Mouse (Mus musculus) lung, postnatal 0 days (tissue): Measurements from ENCODE around the gene Ntn5. TPM values are rescaled to one million over a fixed set of nuclear protein-coding genes. Genes with fewer than 3 reads are reported as not detected.
"Not testable (repeated sequence)": the region's sequence is repeated elsewhere in the genome, so short reads cannot be mapped to it uniquely, and the experiment has no call there.

Source experiments
- ATAC-seq: fragments of 200-750 bp; cut with Nextera tagmentation; 2 replicates; pipeline ENCODE4 v1.8.0; 2017; ENCODE audit warnings: moderate library complexity
- DNase-seq: peaks from one replicate; pipeline ENCODE4 v3.0.0-alpha.2; 2016; ENCODE audit warnings: low spot score
- H3K27ac ChIP-seq: fragments of 300-500 bp; sonication (generic); 2 replicates; pipeline ENCODE4 v1.5.1; 2014; ENCODE audit warnings: antibody characterized with exemption, mild to moderate bottlenecking, low read length, mixed read lengths
- H3K27me3 ChIP-seq: fragments of 300-500 bp; sonication (generic); replicated peaks from 2 replicates; pipeline ENCODE4 v1.6.1; 2014; ENCODE audit warnings: low read length, mixed read lengths; ENCODE audit not compliant: insufficient read depth
- H3K36me3 ChIP-seq: fragments of 300-500 bp; sonication (generic); 2 replicates; pipeline ENCODE4 v1.6.1; 2014; ENCODE audit warnings: low read length, mixed read lengths; ENCODE audit not compliant: insufficient read depth
- H3K4me1 ChIP-seq: fragments of 300-500 bp; sonication (generic); 2 replicates; pipeline ENCODE4 v1.6.1; 2014; ENCODE audit warnings: antibody characterized with exemption, low read depth, low read length, mixed read lengths; ENCODE audit not compliant: insufficient read depth
- H3K4me2 ChIP-seq: fragments of 300-500 bp; sonication (generic); replicated peaks from 2 replicates; pipeline ENCODE4 v1.6.1; 2014; ENCODE audit warnings: low read depth, mild to moderate bottlenecking, low read length, moderate library complexity, mixed read lengths
- H3K4me3 ChIP-seq: fragments of 300-500 bp; sonication (generic); 2 replicates; pipeline ENCODE4 v1.5.1; 2014; ENCODE audit warnings: low read depth, low read length
- H3K9ac ChIP-seq: fragments of 300-500 bp; sonication (generic); replicated peaks from 2 replicates; pipeline ENCODE4 v1.6.1; 2014; ENCODE audit warnings: low read depth, mild to moderate bottlenecking
- H3K9me3 ChIP-seq: fragments of 300-500 bp; sonication (generic); 2 replicates; pipeline ENCODE4 v1.6.1; 2016; ENCODE audit warnings: low read length, mixed read lengths
- CTCF ChIP-seq: IDR thresholded peaks from 2 replicates; pipeline ENCODE4 v1.5.1; 2016; ENCODE audit warnings: antibody characterized with exemption, mild to moderate bottlenecking
- EP300 ChIP-seq: IDR thresholded peaks from 2 replicates; pipeline ENCODE4 v1.6.1; 2016; ENCODE audit warnings: antibody characterized with exemption, mild to moderate bottlenecking, control low read depth
- WGBS: fragments of 180-500 bp; shearing (Covaris S2); extraction: QIAGEN DNeasy Blood & Tissue Kit; methylation state at CpG from one replicate; pipeline ENCODE4 v1.1.7; 2014; 5-methylcytosine and 5-hydroxymethylcytosine counted together
- polyA plus RNA-seq: library from polyadenylated mRNA; unstranded; fragments of >200 nt; fragmentation: Nextera tagmentation; extraction: Ambion mirVana; gene quantifications from 2 replicates; pipeline ENCODE4 v1.2.1, GENCODE M21; 2015

The Ntn5 gene
- polyA plus RNA-seq, 1 experiment from 2014 or later = 2.4 TPM

- Histone ChIP-seq H3K4me2 (peak overlapping the region; percentile 42), H3K4me3 (no peak overlapping the region), H3K36me3 (no peaks in the 10 kb centered on the region), H3K27ac (0 out of 2 replicates have a peak overlapping the region, but pooled peaks have one; percentile 0), H3K9ac (no peak overlapping the region), H3K4me1 (no peaks in the 10 kb centered on the region), H3K9me3 (no peaks in the 10 kb centered on the region), H3K27me3 (no peaks in the 10 kb centered on the region)
- DNase-seq = peak; percentile 56
- no peak for TF ChIP-seq EP300
- TF ChIP-seq CTCF = no peak
- peak; percentile 43 for ATAC-seq
- WGBS = 23% methylated on average over 17 of the region's 17 CpGs
Observed at GRCm38 (mm10) chr7:45654424-45655047, 29.3 kb upstream of the Ntn5 start.

GRCm38 (mm10) chr7:45660746-45661478 lies 22.9 kb upstream of the Ntn5 start:
- Histone ChIP-seq H3K4me3 (no peak overlapping the region), H3K9me3 (no peaks in the 10 kb centered on the region), H3K4me2 (no peak overlapping the region), H3K27ac (no peak overlapping the region), H3K27me3 (no peaks in the 10 kb centered on the region), H3K36me3 (no peaks in the 10 kb centered on the region), H3K9ac (no peak overlapping the region), H3K4me1 (peaks cover 3% of the 10 kb centered on the region; the same call in 1 of the 2 replicates)
- DNase-seq = no peak
- TF ChIP-seq EP300 (no peak), CTCF (no peak)
- 69% methylated on average over 11 of the region's 11 CpGs for WGBS
- no peak for ATAC-seq

DNA sequence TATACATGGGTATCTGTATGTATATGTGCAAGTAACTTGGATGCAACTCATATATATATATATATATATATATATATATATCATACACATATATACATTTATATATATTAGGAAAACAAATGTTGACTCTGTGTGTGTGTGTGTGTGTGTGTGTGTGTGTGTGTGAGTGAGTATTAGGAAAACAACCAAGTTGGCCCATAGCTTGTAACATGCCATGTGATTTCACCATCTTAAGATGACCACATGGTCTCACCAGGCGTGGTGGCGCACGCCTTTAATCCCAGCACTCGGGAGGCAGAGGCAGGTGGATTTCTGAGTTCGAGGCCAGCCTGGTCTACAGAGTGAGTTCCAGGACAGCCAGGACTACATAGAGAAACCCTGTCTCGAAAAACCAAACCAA lies 22.1 kb upstream of the Ntn5 start:
- not testable (repeated sequence) for H3K36me3 ChIP-seq, ATAC-seq, H3K4me1 ChIP-seq, H3K4me3 ChIP-seq, H3K27me3 ChIP-seq, DNase-seq, H3K4me2 ChIP-seq, H3K9me3 ChIP-seq, H3K27ac ChIP-seq, H3K9ac ChIP-seq
- 93% methylated on average over 5 of the region's 6 CpGs for WGBS

DNA sequence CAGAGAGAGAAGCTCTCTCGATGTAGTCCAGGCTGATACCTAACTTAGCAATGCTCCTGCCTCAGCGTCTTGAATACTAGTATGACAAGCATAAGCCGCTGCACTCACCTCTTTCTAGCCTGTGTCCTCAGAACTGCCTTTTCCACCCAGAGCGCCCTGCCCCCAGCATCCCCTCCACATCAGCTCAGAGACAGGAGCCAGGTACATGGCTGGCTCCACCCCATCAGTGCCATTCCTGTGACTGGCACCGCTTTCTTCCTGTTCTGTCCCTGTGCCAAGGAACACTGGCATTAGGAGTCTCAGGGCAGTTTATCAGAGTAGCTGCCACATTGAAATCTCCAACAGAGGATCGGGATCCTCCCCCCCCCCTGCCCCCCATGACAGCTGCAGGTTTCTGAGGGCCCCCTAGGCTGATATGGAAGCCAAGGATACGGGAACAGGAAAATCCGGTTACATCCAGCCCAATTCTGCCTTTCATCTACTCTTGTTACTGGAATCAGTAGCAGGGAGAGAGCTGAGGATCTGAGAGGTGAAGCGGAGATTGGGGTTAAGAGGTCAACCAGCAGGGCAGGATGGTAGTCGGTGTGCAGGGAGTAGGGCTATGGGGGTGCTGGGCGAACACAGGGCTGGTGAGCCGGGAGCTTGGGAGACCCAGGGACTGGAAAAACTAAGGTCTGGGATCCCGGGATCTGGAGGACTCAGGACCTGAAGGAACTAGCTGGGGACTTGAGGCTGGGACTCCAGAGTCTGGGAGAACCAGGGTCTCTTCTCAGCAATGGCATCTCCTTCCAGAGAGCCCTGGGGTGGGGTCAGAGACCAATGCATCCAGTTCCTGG lies 18.3 kb upstream of the Ntn5 start:
- H3K4me1 ChIP-seq = peaks cover 3% of the 10 kb centered on the region; the same call in 1 of the 2 replicates
- H3K4me3 ChIP-seq = no peak overlapping the region
- H3K27ac ChIP-seq = no peak overlapping the region
- H3K27me3 ChIP-seq = no peaks in the 10 kb centered on the region
- DNase-seq = peak; percentile 24
- no peak for TF ChIP-seq CTCF
- no peak for TF ChIP-seq EP300
- ATAC-seq = no peak
- no peak overlapping the region for H3K9ac ChIP-seq
- H3K9me3 ChIP-seq = no peaks in the 10 kb centered on the region
- WGBS = 36% methylated on average over 13 of the region's 13 CpGs
- no peak overlapping the region for H3K4me2 ChIP-seq
- no peaks in the 10 kb centered on the region for H3K36me3 ChIP-seq

GRCm38 (mm10) chr7:45666161-45666560 lies 17.7 kb upstream of the Ntn5 start, which contains the start of gene Fut2:
TSS of gene Fut2 (minus strand) at chr7:45666394.
- no peak within 1 kb of the TSS for H3K4me2 ChIP-seq
- H3K27ac ChIP-seq = no peak within 1 kb of the TSS

DNA sequence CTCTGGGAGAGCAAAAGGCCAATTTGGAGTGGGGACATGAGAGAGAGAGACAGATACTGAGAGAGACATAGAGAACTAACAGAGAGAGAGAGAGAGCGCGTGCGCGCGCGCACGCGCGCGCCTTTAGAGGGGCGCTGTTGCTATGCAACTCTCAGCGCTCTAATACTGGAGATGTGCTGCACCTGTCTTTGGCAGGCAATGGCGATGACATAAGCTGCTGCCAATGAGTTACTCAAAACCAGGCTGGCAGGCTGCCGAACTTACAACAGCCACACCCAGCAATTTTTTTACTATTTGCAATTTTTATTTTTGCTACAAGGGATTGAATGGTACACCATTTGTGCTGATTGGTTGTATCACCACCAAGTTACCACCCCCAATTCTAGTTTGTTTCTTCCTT lies 16.1 kb upstream of the Ntn5 start:
- ATAC-seq (no peak), DNase-seq (no peak)
- Histone ChIP-seq H3K4me3 (no peak overlapping the region), H3K4me2 (no peak overlapping the region), H3K4me1 (peaks cover 3% of the 10 kb centered on the region; the same call in 1 of the 2 replicates), H3K9me3 (no peaks in the 10 kb centered on the region), H3K36me3 (no peaks in the 10 kb centered on the region), H3K27me3 (no peaks in the 10 kb centered on the region), H3K9ac (no peak overlapping the region), H3K27ac (no peak overlapping the region)
- WGBS = 68% methylated on average over 14 of the region's 14 CpGs
- TF ChIP-seq EP300 = no peak
- no peak for TF ChIP-seq CTCF

More at GRCm38 (mm10) chr7:45666161-45666560, 17.7 kb upstream of the Ntn5 start, which contains the start of gene Fut2:
- no peaks in the 10 kb centered on the region for H3K27me3 ChIP-seq
- H3K9ac ChIP-seq = no peak within 1 kb of the TSS
- H3K9me3 ChIP-seq = no peaks in the 10 kb centered on the region
- peaks cover 3% of the 10 kb centered on the region; the same call in 1 of the 2 replicates for H3K4me1 ChIP-seq
- H3K36me3 ChIP-seq = no peaks in the 10 kb centered on the region
- TF ChIP-seq CTCF = no peak
- no peak for TF ChIP-seq EP300
- no peak within 1 kb of the TSS for H3K4me3 ChIP-seq
- 75% methylated on average over 7 of the region's 7 CpGs for WGBS
- ATAC-seq (no peak), DNase-seq (no peak)
